Mouse (Mus musculus) thymus, adult 2 months (tissue): ENCODE results near the gene Pcyt1a.

Source experiments
- CTCF ChIP-seq: fragments of 200-500 bp; IDR thresholded peaks from 2 replicates; pipeline ENCODE4 v1.5.1; 2012; ENCODE audit warnings: mild to moderate bottlenecking, control low read depth, low read length, moderate library complexity, borderline replicate concordance; ENCODE audit not compliant: control insufficient read depth, poor library complexity, insufficient read depth; ENCODE audit errors: extremely low read depth
- POLR2A ChIP-seq: fragments of 200-500 bp; IDR thresholded peaks from 2 replicates; pipeline ENCODE4 v1.6.1; 2012; ENCODE audit warnings: mild to moderate bottlenecking, low read length, control low read depth, moderate library complexity; ENCODE audit not compliant: control insufficient read depth, poor library complexity, insufficient read depth; ENCODE audit errors: extremely low read depth

- no peak for TF ChIP-seq CTCF
- TF ChIP-seq POLR2A: no peak
Observed at GRCm38 (mm10) chr16:32446563-32447138, 15.9 kb downstream of the Pcyt1a start.
